In genomic region chr1:165679618-165679997, GRCm38 (mm10) we compare ENCODE assay signal across 11 mouse cellular contexts. TPM values are rescaled to one million over a fixed set of nuclear protein-coding genes. Genes with fewer than 3 reads are reported as not detected.
A peak's percentile ranks its signal among the peaks of the same experiment; 100 is the strongest.
DNase-seq lines count a peak whose midpoint lies in the region; ATAC-seq lines count a peak whose summit lies in the region.
"Had no signal": no experiment of that assay in that cellular context is flagged by ENCODE, and none has a peak within 500 bp of the region (broad histone marks: within the 10 kb centered on the region; RNA-seq: fewer than 3 reads in every experiment).

No protein-coding gene starts in this region.

- 48% methylated on average over 3 of the region's 3 CpGs for WGBS in kidney, embryonic 15.5 days
- 64% methylated on average over 3 of the region's 3 CpGs for WGBS in kidney, embryonic 14.5 days
- WGBS in embryonic facial prominence, embryonic 13.5 days: 31% methylated on average over 3 of the region's 3 CpGs
- WGBS in midbrain, embryonic 15.5 days: 34% methylated on average over 3 of the region's 3 CpGs

- no peak for ATAC-seq in kidney, embryonic 15.5 days (replicated peaks; ENCODE audit: low FRiP score)
- no peak for ATAC-seq in kidney, embryonic 14.5 days (ENCODE audit: low FRiP score, low TSS enrichment)
- ATAC-seq in embryonic facial prominence, embryonic 13.5 days (ENCODE audit: insufficient number of reproducible peaks, insufficient read depth, low FRiP score, low TSS enrichment, low read depth): no peak
- ATAC-seq in midbrain, embryonic 15.5 days (replicated peaks): no peak
- ATAC-seq: forebrain, embryonic 15.5 days had no signal

- H3K4me1 ChIP-seq in kidney, embryonic 15.5 days: peaks cover 43% of the 10 kb centered on the region
- H3K4me1 ChIP-seq in kidney, embryonic 14.5 days (ENCODE audit: control insufficient read depth, insufficient read depth, low read length): peaks cover 5% of the 10 kb centered on the region; the same call in 1 of the 2 replicates
- H3K4me1 ChIP-seq in embryonic facial prominence, embryonic 13.5 days: peaks cover 21% of the 10 kb centered on the region; the same call in 1 of the 2 replicates
- no peaks in the 10 kb centered on the region for H3K4me1 ChIP-seq in midbrain, embryonic 15.5 days
- H3K4me1 ChIP-seq: forebrain, embryonic 15.5 days had no signal

- H3K9ac ChIP-seq in kidney, embryonic 15.5 days: no peak overlapping the region
- H3K9ac ChIP-seq in kidney, embryonic 14.5 days (ENCODE audit: low read depth, low read length): no peak overlapping the region
- H3K9ac ChIP-seq in embryonic facial prominence, embryonic 13.5 days: no peak overlapping the region
- no peak overlapping the region for H3K9ac ChIP-seq in midbrain, embryonic 15.5 days
- H3K9ac ChIP-seq: forebrain, embryonic 15.5 days; limb, embryonic 15.5 days had no signal

- H3K36me3 ChIP-seq in kidney, embryonic 15.5 days: peaks cover 20% of the 10 kb centered on the region
- H3K36me3 ChIP-seq in kidney, embryonic 14.5 days (ENCODE audit: control insufficient read depth, insufficient read depth, low read length): peaks cover 4% of the 10 kb centered on the region; the same call in 1 of the 2 replicates
- H3K36me3 ChIP-seq in embryonic facial prominence, embryonic 13.5 days: no peaks in the 10 kb centered on the region
- H3K36me3 ChIP-seq in midbrain, embryonic 15.5 days (replicated peaks): no peaks in the 10 kb centered on the region
- H3K36me3 ChIP-seq: forebrain, embryonic 15.5 days; limb, embryonic 15.5 days had no signal

- H3K27ac ChIP-seq in kidney, embryonic 15.5 days: peak overlapping the region; percentile 29
- no peak overlapping the region; the same call in 1 of the 2 replicates for H3K27ac ChIP-seq in kidney, embryonic 14.5 days (ENCODE audit: low read depth, low read length)
- 0 out of 2 replicates have a peak overlapping the region, but pooled peaks have one; percentile 11 for H3K27ac ChIP-seq in embryonic facial prominence, embryonic 13.5 days
- H3K27ac ChIP-seq in midbrain, embryonic 15.5 days: no peak overlapping the region
- H3K27ac ChIP-seq: forebrain, embryonic 15.5 days; limb, embryonic 15.5 days had no signal

- H3K9me3 ChIP-seq in kidney, embryonic 15.5 days (replicated peaks): no peaks in the 10 kb centered on the region
- no peaks in the 10 kb centered on the region for H3K9me3 ChIP-seq in kidney, embryonic 14.5 days (ENCODE audit: control insufficient read depth, low read length)
- H3K9me3 ChIP-seq in embryonic facial prominence, embryonic 13.5 days: no peaks in the 10 kb centered on the region
- no peaks in the 10 kb centered on the region for H3K9me3 ChIP-seq in midbrain, embryonic 15.5 days
- H3K9me3 ChIP-seq: forebrain, embryonic 15.5 days; limb, embryonic 15.5 days had no signal

- DNase-seq in adrenal gland, postnatal 14 days: peak; percentile 41
- no peak for DNase-seq in adrenal gland, postnatal 25 days
- peak; percentile 55 to 63 for DNase-seq in kidney, postnatal 36 days
- DNase-seq in gastrocnemius, postnatal 25 days: no peak
- DNase-seq: cerebellum, adult 9-11 months had no signal

- no peaks in the 10 kb centered on the region for H3K27me3 ChIP-seq in kidney, embryonic 15.5 days
- H3K27me3 ChIP-seq in kidney, embryonic 14.5 days (ENCODE audit: control insufficient read depth, insufficient read depth, low read length): no peaks in the 10 kb centered on the region
- H3K27me3 ChIP-seq in embryonic facial prominence, embryonic 13.5 days: no peaks in the 10 kb centered on the region
- no peaks in the 10 kb centered on the region for H3K27me3 ChIP-seq in midbrain, embryonic 15.5 days (replicated peaks)
- H3K27me3 ChIP-seq: forebrain, embryonic 15.5 days; limb, embryonic 15.5 days had no signal

- H3K4me3 ChIP-seq in kidney, embryonic 15.5 days (replicated peaks): no peak overlapping the region
- no peak overlapping the region for H3K4me3 ChIP-seq in kidney, embryonic 14.5 days (ENCODE audit: low read length)
- H3K4me3 ChIP-seq in embryonic facial prominence, embryonic 13.5 days: no peak overlapping the region
- no peak overlapping the region for H3K4me3 ChIP-seq in midbrain, embryonic 15.5 days
- H3K4me3 ChIP-seq: forebrain, embryonic 15.5 days; limb, embryonic 15.5 days had no signal

- no peak overlapping the region for H3K4me2 ChIP-seq in kidney, embryonic 15.5 days
- no peak overlapping the region for H3K4me2 ChIP-seq in kidney, embryonic 14.5 days (replicated peaks; ENCODE audit: low read depth, low read length)
- no peak overlapping the region for H3K4me2 ChIP-seq in embryonic facial prominence, embryonic 13.5 days
- no peak overlapping the region for H3K4me2 ChIP-seq in midbrain, embryonic 15.5 days
- H3K4me2 ChIP-seq: forebrain, embryonic 15.5 days; limb, embryonic 15.5 days had no signal

RNA-seq across cellular contexts. Expression of gene Rcsd1, which starts 29.9 kb away (rescaled TPM):
- total RNA-seq in adrenal gland, postnatal 14 days (2021): 22.1 and 35.0 TPM in 2 replicates
- total RNA-seq in adrenal gland, postnatal 25 days (2021): 16.1 and 19.1 TPM in 2 replicates
- 56.2 and 57.8 TPM in 2 replicates for polyA plus RNA-seq in kidney, embryonic 15.5 days (2015; fragmentation: Nextera tagmentation; extraction: Ambion mirVana)
- 29.4 and 44.4 TPM in 2 replicates for polyA plus RNA-seq in kidney, embryonic 14.5 days (2014; fragmentation: Nextera tagmentation; extraction: Ambion mirVana)
- polyA plus RNA-seq in embryonic facial prominence, embryonic 13.5 days (2015; fragmentation: Nextera tagmentation; extraction: Ambion mirVana): 13.9 and 16.8 TPM in 2 replicates
- polyA plus RNA-seq in midbrain, embryonic 15.5 days (2015; fragmentation: Nextera tagmentation; extraction: Ambion mirVana): 9.6 and 10.2 TPM in 2 replicates
- 10 to 100 TPM; 80.0 to 85.8 TPM for total RNA-seq in gastrocnemius, postnatal 25 days (2021)

RNA-seq across cellular contexts. Expression of gene Mpzl1, which starts 45.3 kb away (rescaled TPM):
- total RNA-seq in adrenal gland, postnatal 14 days (2021): 39.1 and 40.4 TPM in 2 replicates
- 23.9 and 27.4 TPM in 2 replicates for total RNA-seq in adrenal gland, postnatal 25 days (2021)
- 203 and 207 TPM in 2 replicates for polyA plus RNA-seq in kidney, embryonic 15.5 days (2015; fragmentation: Nextera tagmentation; extraction: Ambion mirVana)
- 196 and 253 TPM in 2 replicates for polyA plus RNA-seq in kidney, embryonic 14.5 days (2014; fragmentation: Nextera tagmentation; extraction: Ambion mirVana)
- 146 and 163 TPM in 2 replicates for polyA plus RNA-seq in embryonic facial prominence, embryonic 13.5 days (2015; fragmentation: Nextera tagmentation; extraction: Ambion mirVana)
- 156 and 168 TPM in 2 replicates for polyA plus RNA-seq in midbrain, embryonic 15.5 days (2015; fragmentation: Nextera tagmentation; extraction: Ambion mirVana)
- 10 to 100 TPM in 1 of 2 experiments, 1 to 10 TPM in 1; 9.2 to 10.1 TPM for total RNA-seq in gastrocnemius, postnatal 25 days (2021)

Comparison
In these comparisons a context has a peak if more than half of its experiments do, and no peak if none do; other contexts are left out.
1. DNase-seq: peak in adrenal gland, postnatal 14 days (single experiment) and kidney, postnatal 36 days (2 of 2); none in adrenal gland, postnatal 25 days (single experiment) and gastrocnemius, postnatal 25 days (single experiment).
2. H3K27ac ChIP-seq: peak in kidney, embryonic 15.5 days (single experiment) and embryonic facial prominence, embryonic 13.5 days (single experiment); none in kidney, embryonic 14.5 days (single experiment) and midbrain, embryonic 15.5 days (single experiment).